Mouse (Mus musculus): ENCODE data around the gene Psma7.

GRCm38 (mm10) chr2:180010686-180011085, 31.5 kb downstream of the Psma7 start:
- no peak for TF ChIP-seq CTCF (IDR thresholded peaks at IDR 0.05; ENCODE audit: borderline replicate concordance, insufficient read depth, low read depth, low read length)
- no peak for TF ChIP-seq POLR2A (IDR thresholded peaks at IDR 0.05; ENCODE audit: borderline replicate concordance, insufficient read depth, low read length)

Data from cerebellum, adult 2 months (tissue).